Mouse (Mus musculus) heart, postnatal 0 days (tissue): ENCODE data around the gene Pdzrn3. TPM values are rescaled to one million over a fixed set of nuclear protein-coding genes. Genes with fewer than 3 reads are reported as not detected.

Experiments
- ATAC-seq: fragments of 200-750 bp; cut with Nextera tagmentation; 2 replicates; pipeline ENCODE4 v1.8.0; 2017; ENCODE audit warnings: low read depth, moderate number of reproducible peaks, moderate library complexity; ENCODE audit not compliant: insufficient read depth
- DNase-seq: peaks from one replicate; pipeline ENCODE4 v3.0.0-alpha.2; 2016; ENCODE audit warnings: low spot score
- H3K27ac ChIP-seq: fragments of 300-500 bp; sonication (generic); 2 replicates; pipeline ENCODE4 v1.5.1; 2014; ENCODE audit warnings: low read depth, mild to moderate bottlenecking
- H3K27me3 ChIP-seq: fragments of 300-500 bp; sonication (generic); 2 replicates; pipeline ENCODE4 v1.6.1; 2014; ENCODE audit warnings: low read length, mixed read lengths; ENCODE audit not compliant: control insufficient read depth, insufficient read depth
- H3K36me3 ChIP-seq: fragments of 300-500 bp; sonication (generic); replicated peaks from 2 replicates; pipeline ENCODE4 v1.6.1; 2014; ENCODE audit warnings: low read length, mixed read lengths; ENCODE audit not compliant: control insufficient read depth, insufficient read depth
- H3K4me1 ChIP-seq: fragments of 300-500 bp; sonication (generic); 2 replicates; pipeline ENCODE4 v1.6.1; 2014; ENCODE audit warnings: antibody characterized with exemption; ENCODE audit not compliant: control insufficient read depth, insufficient read depth
- H3K4me2 ChIP-seq: fragments of 300-500 bp; sonication (generic); 2 replicates; pipeline ENCODE4 v1.6.1; 2014; ENCODE audit warnings: low read depth, mild to moderate bottlenecking, low read length, moderate library complexity
- H3K4me3 ChIP-seq: fragments of 300-500 bp; sonication (generic); 2 replicates; pipeline ENCODE4 v1.5.1; 2014; ENCODE audit warnings: low read depth, low read length
- H3K9ac ChIP-seq: fragments of 300-500 bp; sonication (generic); replicated peaks from 2 replicates; pipeline ENCODE4 v1.6.1; 2014; ENCODE audit warnings: low read depth, low read length, mixed read lengths
- H3K9me3 ChIP-seq: fragments of 300-500 bp; sonication (generic); replicated peaks from 2 replicates; pipeline ENCODE4 v1.6.1; 2016; ENCODE audit warnings: low read length; ENCODE audit not compliant: control insufficient read depth
- CTCF ChIP-seq: IDR thresholded peaks from 2 replicates; pipeline ENCODE4 v1.5.1; 2016; ENCODE audit warnings: antibody characterized with exemption, control low read depth, low read depth
- EP300 ChIP-seq: IDR thresholded peaks from 2 replicates; pipeline ENCODE4 v1.6.1; 2016; ENCODE audit warnings: antibody characterized with exemption, low read depth
- WGBS: fragments of 180-500 bp; shearing (Covaris S2); extraction: QIAGEN DNeasy Blood & Tissue Kit; methylation state at CpG from one replicate; pipeline ENCODE4 v1.1.7; 2014; 5-methylcytosine and 5-hydroxymethylcytosine counted together
- polyA plus RNA-seq: library from polyadenylated mRNA; unstranded; fragments of >200 nt; fragmentation: Nextera tagmentation; extraction: Ambion mirVana; gene quantifications from 2 replicates; pipeline ENCODE4 v1.2.1, GENCODE M21; 2015
- total RNA-seq: library from RNA; depleted of rRNA; stranded (reverse); fragments of >200 nt; gene quantifications from 2 replicates; pipeline ENCODE4 v1.2.3, GENCODE M21; 2014; ENCODE audit warnings: low replicate concordance

The Pdzrn3 gene
- total and polyA plus RNA-seq, 2 experiments from 2014 or later = 12.2 to 116 TPM

GRCm38 (mm10) chr6:101322580-101322979 lies 55.1 kb downstream of the Pdzrn3 start:
- H3K4me1 ChIP-seq = peaks cover 42% of the 10 kb centered on the region
- 94% methylated on average over 3 of the region's 3 CpGs for WGBS

GRCm38 (mm10) chr6:101320386-101320785 lies 57.3 kb downstream of the Pdzrn3 start:
- no peak for DNase-seq
- H3K27me3 ChIP-seq = no peaks in the 10 kb centered on the region
- H3K4me2 ChIP-seq = no peak overlapping the region
- ATAC-seq = peak; percentile 69
- H3K4me1 ChIP-seq = peaks cover 24% of the 10 kb centered on the region
- H3K36me3 ChIP-seq = no peaks in the 10 kb centered on the region; the same call in 1 of the 2 replicates
- H3K4me3 ChIP-seq = no peak overlapping the region
- H3K27ac ChIP-seq = peak overlapping the region; percentile 68
- TF ChIP-seq EP300 (no peak), CTCF (no peak)
- no peak overlapping the region for H3K9ac ChIP-seq
- H3K9me3 ChIP-seq = no peaks in the 10 kb centered on the region
- 25% methylated on average over 3 of the region's 3 CpGs for WGBS

More at GRCm38 (mm10) chr6:101322580-101322979, 55.1 kb downstream of the Pdzrn3 start:
- Histone ChIP-seq H3K36me3 (no peaks in the 10 kb centered on the region; the same call in none of the 2 replicates), H3K27me3 (no peaks in the 10 kb centered on the region), H3K4me3 (no peak overlapping the region), H3K9me3 (no peaks in the 10 kb centered on the region), H3K27ac (no peak overlapping the region), H3K4me2 (no peak overlapping the region), H3K9ac (no peak overlapping the region)
- TF ChIP-seq EP300 (no peak), CTCF (no peak)
- ATAC-seq (no peak), DNase-seq (no peak)

GRCm38 (mm10) chr6:101319374-101319967 lies 58.2 kb downstream of the Pdzrn3 start:
- peaks cover 22% of the 10 kb centered on the region for H3K4me1 ChIP-seq
- no peak overlapping the region for H3K4me3 ChIP-seq
- TF ChIP-seq EP300 (no peak), CTCF (no peak)
- no peaks in the 10 kb centered on the region; the same call in 1 of the 2 replicates for H3K36me3 ChIP-seq
- no peak overlapping the region for H3K4me2 ChIP-seq
- H3K27ac ChIP-seq = peak overlapping the region; percentile 68
- no peak for DNase-seq
- 59% methylated on average over 7 of the region's 7 CpGs for WGBS
- H3K9ac ChIP-seq = no peak overlapping the region
- H3K9me3 ChIP-seq = no peaks in the 10 kb centered on the region
- no peaks in the 10 kb centered on the region for H3K27me3 ChIP-seq
- ATAC-seq = no peak

GRCm38 (mm10) chr6:101318530-101318929 lies 59.2 kb downstream of the Pdzrn3 start:
- TF ChIP-seq CTCF = no peak
- TF ChIP-seq EP300 = no peak
- Histone ChIP-seq H3K4me1 (peaks cover 27% of the 10 kb centered on the region), H3K27me3 (no peaks in the 10 kb centered on the region), H3K9me3 (no peaks in the 10 kb centered on the region), H3K4me2 (no peak overlapping the region), H3K4me3 (no peak overlapping the region), H3K9ac (no peak overlapping the region), H3K27ac (peak overlapping the region; percentile 39; the same call in 1 of the 2 replicates), H3K36me3 (no peaks in the 10 kb centered on the region; the same call in 1 of the 2 replicates)
- WGBS = 51% methylated on average over 6 of the region's 6 CpGs
- DNase-seq (no peak), ATAC-seq (no peak)

- Histone ChIP-seq H3K4me1 (peaks cover 46% of the 10 kb centered on the region), H3K4me3 (no peak overlapping the region), H3K9ac (no peak overlapping the region), H3K27me3 (no peaks in the 10 kb centered on the region), H3K4me2 (no peak overlapping the region), H3K9me3 (no peaks in the 10 kb centered on the region), H3K27ac (0 out of 2 replicates have a peak overlapping the region, but pooled peaks have one; percentile 0), H3K36me3 (no peaks in the 10 kb centered on the region)
- 19% methylated on average over 6 of the region's 6 CpGs for WGBS
- DNase-seq (no peak), ATAC-seq (no peak)
- TF ChIP-seq CTCF = no peak
- TF ChIP-seq EP300 = no peak
Observed at GRCm38 (mm10) chr6:101311446-101311845, 66.3 kb downstream of the Pdzrn3 start.

- peaks cover 46% of the 10 kb centered on the region for H3K4me1 ChIP-seq
- DNase-seq = no peak
- no peaks in the 10 kb centered on the region for H3K9me3 ChIP-seq
- TF ChIP-seq EP300 = no peak
- no peak overlapping the region for H3K4me2 ChIP-seq
- H3K27me3 ChIP-seq = no peaks in the 10 kb centered on the region
- 91% methylated on average over 9 of the region's 9 CpGs for WGBS
- no peak overlapping the region for H3K4me3 ChIP-seq
- no peak overlapping the region for H3K27ac ChIP-seq
- no peaks in the 10 kb centered on the region for H3K36me3 ChIP-seq
- no peak overlapping the region for H3K9ac ChIP-seq
- no peak for ATAC-seq
Observed at GRCm38 (mm10) chr6:101310491-101310890, 67.2 kb downstream of the Pdzrn3 start.
